Mouse (Mus musculus): ENCODE measurements around the gene Camk2d. TPM values are rescaled to one million over a fixed set of nuclear protein-coding genes. Genes with fewer than 3 reads are reported as not detected.

Camk2d gene
- total RNA-seq, 2 experiments from 2014 or later = 176 to 181 TPM

DNA sequence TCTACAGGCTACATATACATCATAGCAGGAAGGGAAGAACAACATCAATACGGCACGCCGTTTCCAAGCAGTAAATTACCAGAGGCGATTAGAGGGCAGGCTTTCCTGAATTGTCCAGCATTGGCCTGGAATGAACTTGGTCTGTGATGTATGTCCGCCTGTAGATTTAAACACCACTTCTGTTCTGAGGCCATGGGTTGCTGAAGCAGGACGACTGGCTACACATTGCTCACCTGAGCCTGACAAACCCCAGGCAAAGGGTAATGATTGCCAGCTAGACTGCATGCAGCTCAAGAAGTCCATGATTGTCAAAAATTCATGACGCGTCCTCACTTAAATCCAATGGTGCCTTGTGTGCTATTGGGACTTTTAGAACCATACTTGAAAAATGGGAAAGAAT, 174.9 kb downstream of the Camk2d start:
- intact Hi-C loops (cut with DNase I) = loop anchor here (1.0 kb wide), 1 partner anchor 174 kb away; no protein-coding TSS in a partner anchor
- no peak overlapping the region for H3K27ac ChIP-seq
- no peak overlapping the region for H3K4me3 ChIP-seq
- no peak for DNase-seq (ENCODE audit: extremely low spot score in 1 of 2, low spot score in 2 of 2)
- no peak for TF ChIP-seq CTCF (IDR thresholded peaks at IDR 0.05)

DNA sequence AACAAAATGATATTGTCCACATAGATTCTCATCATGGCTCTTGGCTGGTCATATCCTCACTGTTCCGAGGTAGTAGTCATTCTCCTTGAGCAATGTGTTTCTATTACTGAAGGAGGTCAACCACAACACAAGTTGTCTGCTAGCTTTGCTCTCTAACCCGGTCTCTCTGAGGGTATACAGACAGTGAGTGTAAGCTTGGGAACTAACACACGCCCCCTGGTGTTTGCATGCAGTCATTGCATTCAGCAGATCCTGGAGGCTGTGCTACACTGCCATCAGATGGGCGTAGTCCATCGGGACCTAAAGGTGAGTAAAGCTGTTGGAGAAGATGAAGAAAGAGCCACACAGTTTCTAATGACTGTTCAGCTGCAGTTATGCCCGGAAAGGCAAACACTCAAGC, 175.4 kb downstream of the Camk2d start:
- no peak overlapping the region for H3K4me3 ChIP-seq
- peak; percentile 48 to 56 for DNase-seq (ENCODE audit: extremely low spot score in 1 of 2, low spot score in 2 of 2)
- intact Hi-C loops (cut with DNase I) = loop anchor here (1.0 kb wide), 1 partner anchor 174 kb away; no protein-coding TSS in a partner anchor
- peak; percentile 94 for TF ChIP-seq CTCF (IDR thresholded peaks at IDR 0.05)
- no peak overlapping the region for H3K27ac ChIP-seq

DNA sequence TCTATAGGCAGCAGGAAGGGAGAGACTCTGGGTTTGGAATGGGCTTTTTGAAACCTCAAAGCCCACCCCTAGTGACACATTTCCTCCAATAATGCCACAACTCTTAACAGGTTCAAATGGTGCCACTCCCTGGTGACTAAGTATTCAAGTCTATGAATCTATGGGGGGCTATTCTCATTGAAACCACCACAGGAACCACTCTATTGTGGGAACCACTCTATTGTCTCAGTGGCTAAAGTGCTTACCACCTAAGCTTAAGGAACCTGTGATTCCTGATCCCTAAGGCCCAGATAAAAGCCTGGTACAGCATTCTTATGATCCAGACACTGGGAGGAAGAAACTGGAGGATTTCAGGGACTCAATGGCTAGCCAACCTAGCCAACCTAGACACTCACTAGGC, 179.9 kb downstream of the Camk2d start:
- no peak overlapping the region for H3K4me3 ChIP-seq

DNA sequence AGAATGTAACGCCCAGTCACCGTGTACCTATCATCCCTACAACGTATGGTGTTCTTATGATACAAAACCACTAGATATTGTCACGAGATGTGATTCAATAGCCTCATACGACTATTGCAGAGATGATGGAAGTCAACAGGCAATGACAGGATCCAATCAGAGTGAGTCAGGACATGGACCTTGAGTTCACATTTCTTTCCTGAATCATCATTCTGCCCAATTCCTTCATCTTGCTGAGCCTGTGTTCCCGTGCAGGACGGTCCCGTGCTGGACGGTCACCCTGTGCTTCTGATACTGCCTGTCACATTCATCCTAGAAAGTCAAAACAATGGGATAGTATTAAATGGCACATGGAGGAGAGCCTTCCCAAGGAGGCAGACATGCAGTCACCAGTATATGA, 181.0 kb downstream of the Camk2d start:
- DNase-seq (ENCODE audit: extremely low spot score in 1 of 2, low spot score in 2 of 2) = no peak
- no peak overlapping the region for H3K4me3 ChIP-seq
- intact Hi-C loops (cut with DNase I) = no loop called here
- no peak for TF ChIP-seq CTCF (IDR thresholded peaks at IDR 0.05)
- no peak overlapping the region for H3K27ac ChIP-seq

More for the DNA sequence above, 179.9 kb downstream of the Camk2d start:
- intact Hi-C loops (cut with DNase I) = no loop called here
- H3K27ac ChIP-seq = no peak overlapping the region
- DNase-seq (ENCODE audit: extremely low spot score in 1 of 2, low spot score in 2 of 2) = no peak
- no peak for TF ChIP-seq CTCF (IDR thresholded peaks at IDR 0.05)

DNA sequence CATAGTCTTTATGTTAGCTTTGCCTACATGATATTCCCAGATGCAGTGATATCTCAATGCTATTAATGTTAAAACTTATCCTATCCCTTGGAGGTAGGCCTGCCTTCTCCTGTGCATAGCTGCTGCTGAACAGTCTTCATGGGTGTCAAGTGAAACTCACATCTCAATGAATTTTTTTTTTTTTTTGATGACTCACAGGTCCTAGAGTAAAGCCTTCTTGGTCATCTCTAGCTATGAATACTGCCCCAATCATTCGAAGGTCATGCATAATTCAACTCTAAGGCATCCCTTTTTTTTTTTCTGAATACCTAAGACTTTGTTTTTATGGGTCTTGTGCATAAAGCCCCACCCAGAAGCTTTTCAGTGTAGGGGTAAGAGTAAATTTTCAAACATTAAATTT, 181.8 kb downstream of the Camk2d start:
- no peak overlapping the region for H3K4me3 ChIP-seq
- no peak for DNase-seq (ENCODE audit: extremely low spot score in 1 of 2, low spot score in 2 of 2)
- intact Hi-C loops (cut with DNase I) = no loop called here
- no peak overlapping the region for H3K27ac ChIP-seq
- no peak for TF ChIP-seq CTCF (IDR thresholded peaks at IDR 0.05)

DNA sequence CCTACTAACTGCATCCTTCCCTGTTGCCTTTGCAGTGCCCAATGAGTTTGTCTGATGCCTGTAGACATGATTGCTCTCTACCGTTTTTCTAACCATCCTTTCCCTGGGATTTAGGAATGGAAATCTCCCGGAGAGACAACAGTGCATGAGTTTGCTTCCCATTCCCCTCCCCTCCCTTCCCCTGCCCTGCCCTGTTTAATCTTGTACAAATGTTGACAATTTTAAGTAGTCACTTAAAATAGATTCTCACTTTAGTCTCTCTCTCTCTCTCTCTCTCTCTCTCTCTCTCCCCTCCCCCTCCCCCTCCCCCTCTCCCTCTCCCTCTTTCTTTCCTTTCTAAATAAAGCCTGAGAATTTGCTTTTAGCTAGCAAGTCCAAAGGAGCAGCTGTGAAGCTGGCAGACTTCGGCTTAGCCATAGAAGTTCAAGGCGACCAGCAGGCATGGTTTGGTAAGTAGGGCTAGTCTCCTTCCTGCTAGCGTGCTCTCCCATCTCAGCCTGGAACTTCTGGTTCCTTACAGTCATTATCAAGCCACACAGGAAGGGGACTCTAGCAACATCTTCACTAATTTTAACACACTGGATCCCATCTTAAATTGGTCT, 184.0 kb downstream of the Camk2d start:
- TF ChIP-seq CTCF (IDR thresholded peaks at IDR 0.05) = no peak
- intact Hi-C loops (cut with DNase I) = no loop called here
- Histone ChIP-seq H3K27ac (no peak overlapping the region), H3K4me3 (no peak overlapping the region)
- no peak for DNase-seq (ENCODE audit: extremely low spot score in 1 of 2, low spot score in 2 of 2)

DNA sequence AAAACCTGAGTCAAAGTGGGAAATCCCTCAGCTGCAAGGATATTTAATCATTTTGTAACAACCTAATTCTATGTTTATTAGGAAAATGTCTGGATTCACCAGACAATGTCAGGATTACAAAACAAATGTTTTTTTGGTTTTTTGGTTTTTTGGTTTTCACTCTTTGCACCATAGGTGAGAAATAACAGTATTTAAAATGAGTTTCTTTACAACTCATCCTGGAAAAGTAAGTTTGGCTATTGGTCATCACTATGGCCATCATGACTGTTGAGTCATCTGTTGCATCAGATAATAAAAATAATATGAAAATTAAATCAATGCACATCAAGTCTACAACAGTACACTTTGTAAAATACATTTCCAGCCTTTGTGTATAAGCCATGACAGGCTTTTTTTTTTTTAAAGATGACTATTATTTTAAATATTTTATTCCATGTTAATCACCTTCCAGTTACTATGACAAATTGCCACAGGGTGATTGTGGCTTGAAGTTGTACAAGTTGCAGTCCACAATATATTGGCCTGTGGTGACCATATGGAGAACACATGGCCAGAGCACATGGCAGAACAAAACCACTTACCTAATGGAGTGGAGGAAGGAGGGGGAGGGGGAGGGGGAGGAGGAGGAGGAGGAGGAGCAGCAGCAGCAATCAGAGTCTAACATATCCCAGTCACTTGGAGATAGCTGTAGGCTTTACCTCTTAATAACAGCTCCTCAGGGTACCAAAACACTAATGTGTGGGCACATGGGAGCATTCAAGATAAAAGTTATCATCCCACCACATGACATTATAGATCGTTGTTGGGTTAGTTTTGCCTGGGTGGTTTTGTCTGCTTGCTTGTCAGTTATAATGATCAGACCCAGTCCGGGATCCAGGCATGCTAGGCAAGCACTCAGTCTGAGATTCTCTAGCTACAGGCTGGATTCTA, 197.2 kb downstream of the Camk2d start:
- no peak for DNase-seq (ENCODE audit: extremely low spot score in 1 of 2, low spot score in 2 of 2)
- no peak for TF ChIP-seq CTCF (IDR thresholded peaks at IDR 0.05)

DNA sequence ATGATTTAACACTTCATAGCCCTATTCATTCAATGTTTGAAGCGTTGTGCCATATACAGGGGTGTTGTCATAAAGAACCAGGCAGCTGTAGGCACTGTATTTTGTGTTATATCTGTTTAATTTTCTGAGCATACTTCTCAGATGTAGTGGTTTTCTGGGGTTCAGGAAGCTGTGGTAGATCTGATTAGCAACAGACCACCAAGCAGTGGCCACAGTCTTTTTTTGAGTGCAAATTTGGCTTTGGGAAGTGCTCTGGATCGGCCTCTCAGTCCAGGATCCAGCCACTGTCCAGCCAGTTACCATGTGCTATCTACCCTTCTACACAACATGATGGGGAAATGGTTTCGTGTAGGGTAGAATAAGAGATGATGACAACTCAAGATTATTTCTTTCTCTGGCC, 199.8 kb downstream of the Camk2d start:
- intact Hi-C loops (cut with DNase I) = no loop called here
- Histone ChIP-seq H3K4me3 (no peak overlapping the region), H3K27ac (no peak overlapping the region)
- TF ChIP-seq CTCF (IDR thresholded peaks at IDR 0.05) = no peak
- DNase-seq (ENCODE audit: extremely low spot score in 1 of 2, low spot score in 2 of 2) = no peak

More for the DNA sequence above, 197.2 kb downstream of the Camk2d start:
- Histone ChIP-seq H3K4me3 (no peak overlapping the region), H3K27ac (no peak overlapping the region)
- intact Hi-C loops (cut with DNase I) = no loop called here

DNA sequence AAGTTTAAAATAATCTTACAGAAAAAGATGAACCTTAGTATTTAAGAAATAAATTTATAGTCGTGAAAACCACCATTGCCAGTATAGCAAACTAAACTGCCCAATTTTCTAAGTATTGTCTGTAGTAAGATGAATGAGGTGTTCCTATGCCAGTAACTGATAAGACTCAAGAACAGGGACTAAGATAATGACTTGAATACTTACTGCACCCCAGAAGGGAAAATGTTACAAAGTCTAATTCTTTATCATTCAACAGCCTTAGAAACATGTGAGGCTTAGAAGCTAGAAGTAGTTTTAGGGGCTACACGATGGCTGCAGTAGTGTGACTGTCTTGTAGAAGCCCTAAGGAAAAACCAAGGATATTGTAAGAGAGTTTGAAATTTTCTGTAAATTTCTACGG, 200.9 kb downstream of the Camk2d start:
- Histone ChIP-seq H3K27ac (no peak overlapping the region), H3K4me3 (no peak overlapping the region)
- intact Hi-C loops (cut with DNase I) = no loop called here
- no peak for TF ChIP-seq CTCF (IDR thresholded peaks at IDR 0.05)
- no peak for DNase-seq (ENCODE audit: extremely low spot score in 1 of 2, low spot score in 2 of 2)

DNA sequence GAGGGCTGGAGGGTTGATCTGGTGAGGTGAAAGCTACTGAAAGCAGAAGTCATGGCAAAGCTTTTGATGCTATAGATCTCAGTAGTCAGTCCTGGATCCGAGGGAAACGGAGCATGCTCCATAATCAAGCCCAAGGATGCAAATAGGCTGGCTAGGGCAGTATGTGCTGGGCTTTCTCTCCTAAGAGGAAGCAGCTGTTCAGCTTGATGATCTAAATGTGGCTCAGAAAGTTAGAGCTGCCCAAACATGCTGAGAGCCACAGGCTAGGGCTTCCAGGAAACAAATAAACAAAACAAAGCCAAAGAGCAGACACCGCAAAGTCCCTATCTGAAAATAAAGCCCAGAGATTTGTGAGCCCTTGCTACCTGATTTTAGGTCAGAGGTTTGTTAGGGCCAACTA, 201.7 kb downstream of the Camk2d start:
- Histone ChIP-seq H3K27ac (no peak overlapping the region), H3K4me3 (no peak overlapping the region)
- no peak for DNase-seq (ENCODE audit: extremely low spot score in 1 of 2, low spot score in 2 of 2)
- intact Hi-C loops (cut with DNase I) = no loop called here
- TF ChIP-seq CTCF (IDR thresholded peaks at IDR 0.05) = no peak

DNA sequence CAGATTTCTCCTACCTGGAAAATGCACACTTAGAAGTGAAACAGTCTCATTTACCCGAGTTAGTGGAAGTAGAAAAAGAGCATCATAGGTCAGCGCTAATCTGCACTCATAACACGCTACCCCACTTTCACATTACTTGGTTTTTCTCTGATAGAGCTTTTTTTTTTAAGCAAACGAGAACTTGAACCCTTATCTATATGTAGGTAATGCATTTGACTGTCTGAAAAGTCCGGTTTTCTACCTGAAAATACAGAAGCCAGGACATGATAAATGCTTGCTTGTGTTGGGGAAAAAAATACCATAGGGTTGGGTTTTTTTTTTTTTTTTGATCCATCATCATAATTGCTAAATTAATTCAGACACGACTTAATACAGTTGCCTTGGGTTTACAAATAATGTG, 206.9 kb downstream of the Camk2d start:
- no peak overlapping the region for H3K27ac ChIP-seq
- intact Hi-C loops (cut with DNase I) = no loop called here

DNA sequence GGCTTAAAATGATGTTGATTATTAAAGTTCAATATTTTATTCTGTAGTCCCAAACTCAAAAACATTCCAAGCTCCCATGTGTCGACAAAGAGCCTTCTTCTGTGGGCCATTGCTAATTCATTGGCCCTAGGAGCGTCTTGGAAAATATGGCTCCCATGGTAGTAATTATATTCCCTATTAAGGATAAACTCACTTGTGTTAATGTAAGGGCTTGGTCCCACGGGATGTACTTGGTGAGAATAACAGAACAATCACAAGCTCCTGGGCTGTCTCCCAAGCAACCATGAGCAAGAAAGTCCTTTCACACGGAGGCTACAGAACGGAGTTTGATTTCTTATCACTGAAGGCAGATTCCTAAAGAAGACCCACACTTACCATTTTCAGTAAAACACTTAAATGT, 208.9 kb downstream of the Camk2d start:
- intact Hi-C loops (cut with DNase I) = no loop called here

More for the DNA sequence above, 206.9 kb downstream of the Camk2d start:
- no peak overlapping the region for H3K4me3 ChIP-seq
- TF ChIP-seq CTCF (IDR thresholded peaks at IDR 0.05) = no peak
- no peak for DNase-seq (ENCODE audit: extremely low spot score in 1 of 2, low spot score in 2 of 2)

More for the DNA sequence above, 208.9 kb downstream of the Camk2d start:
- Histone ChIP-seq H3K4me3 (no peak overlapping the region), H3K27ac (no peak overlapping the region)
- DNase-seq (ENCODE audit: extremely low spot score in 1 of 2, low spot score in 2 of 2) = no peak
- TF ChIP-seq CTCF (IDR thresholded peaks at IDR 0.05) = no peak

All from left cerebral cortex, adult 2 months (tissue).